Mouse (Mus musculus) hematopoietic stem cell, adult 5-6 weeks (primary cell): ENCODE results near the gene Vmn2r101. TPM values are rescaled to one million over a fixed set of nuclear protein-coding genes. Genes with fewer than 3 reads are reported as not detected.

Experiments used
- ATAC-seq, 2 experiments: fragments of 125-278 bp in 1 of 2; replicated peaks in 1 of 2; 2 replicates each; pipeline ENCODE4 v1.8.0; 2016 to 2017; ENCODE audit warnings: inconsistent platforms in 2 of 2, mild to moderate bottlenecking in 2 of 2, moderate number of reproducible peaks in 2 of 2, low read depth in 1 of 2, moderate TSS enrichment in 1 of 2; ENCODE audit not compliant: low FRiP score in 2 of 2, poor library complexity in 2 of 2, severe bottlenecking in 2 of 2, insufficient read depth in 1 of 2, low TSS enrichment in 1 of 2
- total RNA-seq: library from RNA; stranded (forward); fragments of 172-1452, 232-1000 nt; gene quantifications from 2 replicates; pipeline ENCODE4 v1.2.3, GENCODE M21; 2017

Vmn2r101 gene
- not detected in 2 replicates for total RNA-seq

- no peak for ATAC-seq
Measured at GRCm38 (mm10) chr17:19576927-19577326, at the start of gene Vmn2r101. TSS of gene Vmn2r101 (plus strand) at chr17:19577227.

- no peak for ATAC-seq
Measured at GRCm38 (mm10) chr17:19629328-19629727, 52.3 kb downstream of the Vmn2r101 start.

GRCm38 (mm10) chr17:19658447-19658846 lies 81.4 kb downstream of the Vmn2r101 start:
- peak; percentile 69 to 76; a peak in 2 of 4 replicates for ATAC-seq

GRCm38 (mm10) chr17:19660028-19660427 lies 83.0 kb downstream of the Vmn2r101 start, which contains the start of gene Vmn2r102:
TSS of gene Vmn2r102 (plus strand) at chr17:19660328.
- no peak for ATAC-seq

Other genes with a start within 250 kb of the Vmn2r101 start
- not detected in 2 replicates for gene Vmn2r99, start 215.3 kb upstream of the Vmn2r101 start, total RNA-seq
- not detected in 2 replicates for gene Vmn2r100, start 72.5 kb upstream of the Vmn2r101 start, total RNA-seq
- gene Vmn2r102, start 83.1 kb downstream of the Vmn2r101 start, total RNA-seq, result not detected in 2 replicates
- gene Vmn2r103, start 196.1 kb downstream of the Vmn2r101 start, total RNA-seq, result not detected in 2 replicates